Mouse (Mus musculus): ENCODE results near the gene Dot1l.

Gene Dot1l

GRCm38 (mm10) chr10:80754594-80755290 lies at the start of gene Dot1l:
Gene Dot1l, plus strand, starts transcription at chr10:80755206.
- DNase-seq (ENCODE audit: low spot score in 2 of 2) = peak; percentile 99

- no peak for DNase-seq (ENCODE audit: low spot score in 2 of 2)
Measured at GRCm38 (mm10) chr10:80705479-80705878, 49.5 kb upstream of the Dot1l start.

GRCm38 (mm10) chr10:80710834-80711233 lies 44.2 kb upstream of the Dot1l start:
- no peak for DNase-seq (ENCODE audit: low spot score in 2 of 2)

- DNase-seq (ENCODE audit: low spot score in 2 of 2) = no peak
Measured at GRCm38 (mm10) chr10:80717281-80717680, 37.7 kb upstream of the Dot1l start.

GRCm38 (mm10) chr10:80727369-80728127 lies 27.5 kb upstream of the Dot1l start:
- DNase-seq (ENCODE audit: low spot score in 2 of 2) = no peak

- no peak for DNase-seq (ENCODE audit: low spot score in 2 of 2)
Measured at GRCm38 (mm10) chr10:80732611-80733101, 22.4 kb upstream of the Dot1l start.

GRCm38 (mm10) chr10:80736731-80737130 lies 18.3 kb upstream of the Dot1l start:
- DNase-seq (ENCODE audit: low spot score in 2 of 2) = no peak

- DNase-seq (ENCODE audit: low spot score in 2 of 2) = no peak
Measured at GRCm38 (mm10) chr10:80738657-80739056, 16.3 kb upstream of the Dot1l start.

- no peak for DNase-seq (ENCODE audit: low spot score in 2 of 2)
Measured at GRCm38 (mm10) chr10:80741146-80741545, 13.9 kb upstream of the Dot1l start.

- no peak for DNase-seq (ENCODE audit: low spot score in 2 of 2)
Measured at GRCm38 (mm10) chr10:80741634-80742179, 13.3 kb upstream of the Dot1l start.

GRCm38 (mm10) chr10:80742180-80742978 lies 12.6 kb upstream of the Dot1l start, which contains the start of gene Ap3d1:
Gene Ap3d1, minus strand, starts transcription at chr10:80742264.
- peak; percentile 94 to 97 for DNase-seq (ENCODE audit: low spot score in 2 of 2)

- DNase-seq (ENCODE audit: low spot score in 2 of 2) = peak; percentile 26 to 42
Measured at GRCm38 (mm10) chr10:80744262-80744661, 10.7 kb upstream of the Dot1l start.

GRCm38 (mm10) chr10:80747410-80747809 lies 7.6 kb upstream of the Dot1l start:
- peak; percentile 61 to 77 for DNase-seq (ENCODE audit: low spot score in 2 of 2)

GRCm38 (mm10) chr10:80748609-80749008 lies 6.4 kb upstream of the Dot1l start:
- DNase-seq (ENCODE audit: low spot score in 2 of 2) = peak in 1 of 2 experiments; percentile 30

GRCm38 (mm10) chr10:80751188-80751832 lies 3.7 kb upstream of the Dot1l start:
- DNase-seq (ENCODE audit: low spot score in 2 of 2) = no peak

GRCm38 (mm10) chr10:80752079-80752625 lies 2.9 kb upstream of the Dot1l start:
- peak; percentile 27 to 55 for DNase-seq (ENCODE audit: low spot score in 2 of 2)

- DNase-seq (ENCODE audit: low spot score in 2 of 2) = no peak
Measured at GRCm38 (mm10) chr10:80755291-80756015, 447 bp downstream of the Dot1l start.

- no peak for DNase-seq (ENCODE audit: low spot score in 2 of 2)
Measured at GRCm38 (mm10) chr10:80756099-80756498, 1.1 kb downstream of the Dot1l start.

- no peak for DNase-seq (ENCODE audit: low spot score in 2 of 2)
Measured at GRCm38 (mm10) chr10:80756509-80756908, 1.5 kb downstream of the Dot1l start.

- no peak for DNase-seq (ENCODE audit: low spot score in 2 of 2)
Measured at GRCm38 (mm10) chr10:80756967-80757366, 2.0 kb downstream of the Dot1l start.
